Mouse (Mus musculus) frontal cortex, postnatal 10 days (tissue): ENCODE measurements at regions not wholly inside any gene's neighbourhood (a gene's known extent, or its start where the extent isn't known, plus 50 kb on each side); places are given as distances from the start of the nearest gene placed in this dataset.

Experiments
- DNase-seq, 2 experiments: peaks; one replicate each; pipeline ENCODE4 v3.0.0; 2022; ENCODE audit warnings: low spot score in 2 of 2, mixed read lengths in 1 of 2

GRCm38 (mm10) chr13:90584766-90585165 lies 320.4 kb downstream of the Atp6ap1l start:
- DNase-seq = no peak

DNA sequence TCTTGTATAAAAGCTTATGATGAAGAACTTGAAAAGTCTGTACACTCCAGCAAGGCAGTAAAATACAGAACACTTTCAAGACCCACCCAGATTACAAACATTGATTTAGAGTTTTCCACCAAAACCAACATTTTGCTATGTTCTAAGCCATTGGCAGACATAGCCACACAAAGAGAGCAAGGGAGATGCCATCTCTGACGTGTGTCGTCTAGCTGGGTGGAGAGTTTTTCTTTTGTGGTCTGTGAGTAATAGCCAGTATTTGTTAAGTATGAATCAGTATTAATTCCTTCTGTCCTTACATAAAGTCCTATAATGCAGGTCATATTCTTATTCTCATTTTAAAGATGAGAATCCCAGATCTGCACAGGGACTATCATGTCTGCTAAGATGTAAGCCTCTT lies 329.8 kb downstream of the Atp6ap1l start:
- DNase-seq = no peak

- no peak for DNase-seq
These were observed 332.6 kb downstream of the Atp6ap1l start for GRCm38 (mm10) chr13:90572580-90572979.

GRCm38 (mm10) chr13:90563183-90563840 lies 341.8 kb downstream of the Atp6ap1l start:
- no peak for DNase-seq

GRCm38 (mm10) chr13:90560095-90560494 lies 345.1 kb downstream of the Atp6ap1l start:
- no peak for DNase-seq

- no peak for DNase-seq
These were observed 345.7 kb downstream of the Atp6ap1l start for GRCm38 (mm10) chr13:90559481-90559880.

- no peak for DNase-seq
These were observed 354.0 kb downstream of the Atp6ap1l start for GRCm38 (mm10) chr13:90551166-90551565.

DNA sequence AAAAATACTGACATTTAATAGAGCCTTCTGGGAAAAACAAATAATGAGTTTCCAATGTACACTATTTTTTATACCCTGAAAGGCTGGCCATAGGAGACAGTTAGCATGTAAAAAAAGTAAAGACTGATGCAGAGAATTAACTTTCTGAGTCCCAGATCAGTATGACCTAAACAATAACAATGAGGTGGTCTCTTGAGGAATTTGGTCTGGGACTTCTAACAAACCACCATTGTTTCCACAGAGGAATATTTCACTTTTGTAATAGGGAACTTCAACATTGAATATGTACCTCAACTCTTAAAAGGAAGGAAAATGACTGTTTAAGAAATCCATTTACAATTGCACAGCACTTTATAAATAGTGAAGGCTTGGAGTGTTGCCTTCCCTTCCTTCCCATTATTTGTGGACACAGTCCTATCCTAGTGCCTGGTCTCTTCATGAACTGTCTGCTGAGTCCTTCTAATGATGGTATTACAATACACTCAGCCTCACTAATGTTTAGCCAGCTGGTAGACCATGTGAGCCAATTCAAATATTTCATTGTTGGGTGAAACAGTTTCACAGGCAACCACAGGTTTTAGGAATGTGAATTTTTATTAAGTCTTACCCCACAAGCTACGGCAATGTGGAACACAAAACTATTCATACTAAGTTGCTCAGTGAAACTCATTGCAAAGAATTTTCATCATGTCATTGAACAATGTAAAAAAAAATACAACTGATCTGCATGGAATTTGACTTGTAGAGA lies 358.7 kb downstream of the Atp6ap1l start:
- DNase-seq = no peak

DNA sequence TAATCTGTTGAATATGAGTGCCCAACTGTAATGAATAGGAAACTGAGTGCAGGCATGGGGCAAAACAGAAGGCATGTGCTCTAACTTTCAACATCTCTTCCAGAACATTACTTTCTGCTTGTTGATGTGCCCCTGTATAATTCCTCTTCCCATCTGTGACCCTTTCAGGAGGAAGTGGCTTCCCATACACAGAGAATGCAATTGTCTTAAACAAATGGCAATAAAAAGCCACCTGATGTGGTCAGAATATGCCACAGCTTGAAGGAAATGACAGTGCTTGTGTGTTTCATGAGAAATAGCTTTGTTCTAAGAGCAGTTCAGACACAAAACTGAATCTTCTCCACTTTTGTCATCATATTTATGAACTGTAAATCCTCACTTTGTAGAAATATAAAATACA lies 359.3 kb downstream of the Atp6ap1l start:
- DNase-seq = no peak

- DNase-seq = no peak
These were observed 367.6 kb downstream of the Atp6ap1l start for GRCm38 (mm10) chr13:90537525-90537924.

- no peak for DNase-seq
These were observed 378.2 kb downstream of the Atp6ap1l start for GRCm38 (mm10) chr13:90526998-90527397.

- no peak for DNase-seq
These were observed 379.4 kb downstream of the Atp6ap1l start for GRCm38 (mm10) chr13:90525801-90526200.

DNA sequence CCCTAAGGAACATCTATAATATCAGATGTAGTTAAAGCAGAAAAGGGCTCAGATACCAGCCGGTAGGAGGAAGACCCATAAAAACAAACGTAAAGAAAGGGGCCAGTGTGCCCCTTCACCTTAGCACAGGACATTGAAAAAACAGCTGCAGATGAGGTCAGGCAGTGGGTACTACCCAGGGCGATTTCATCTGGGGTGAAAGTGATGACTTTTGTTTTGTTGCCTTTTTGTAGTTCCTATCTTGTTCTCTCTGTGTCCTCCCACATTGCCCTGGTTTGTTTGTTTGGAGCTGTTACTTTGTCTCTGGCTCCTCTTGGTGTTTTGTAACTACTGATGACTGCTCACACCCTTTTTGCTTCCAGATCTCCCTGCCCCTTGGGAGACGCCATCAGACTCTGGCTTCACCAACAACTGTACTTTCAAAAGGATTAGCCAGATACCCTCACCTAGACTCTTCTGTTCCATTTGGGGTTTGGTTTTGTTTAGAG lies 383.4 kb downstream of the Atp6ap1l start:
- no peak for DNase-seq

GRCm38 (mm10) chr13:90520992-90521757 lies 384.0 kb downstream of the Atp6ap1l start:
- no peak for DNase-seq

DNA sequence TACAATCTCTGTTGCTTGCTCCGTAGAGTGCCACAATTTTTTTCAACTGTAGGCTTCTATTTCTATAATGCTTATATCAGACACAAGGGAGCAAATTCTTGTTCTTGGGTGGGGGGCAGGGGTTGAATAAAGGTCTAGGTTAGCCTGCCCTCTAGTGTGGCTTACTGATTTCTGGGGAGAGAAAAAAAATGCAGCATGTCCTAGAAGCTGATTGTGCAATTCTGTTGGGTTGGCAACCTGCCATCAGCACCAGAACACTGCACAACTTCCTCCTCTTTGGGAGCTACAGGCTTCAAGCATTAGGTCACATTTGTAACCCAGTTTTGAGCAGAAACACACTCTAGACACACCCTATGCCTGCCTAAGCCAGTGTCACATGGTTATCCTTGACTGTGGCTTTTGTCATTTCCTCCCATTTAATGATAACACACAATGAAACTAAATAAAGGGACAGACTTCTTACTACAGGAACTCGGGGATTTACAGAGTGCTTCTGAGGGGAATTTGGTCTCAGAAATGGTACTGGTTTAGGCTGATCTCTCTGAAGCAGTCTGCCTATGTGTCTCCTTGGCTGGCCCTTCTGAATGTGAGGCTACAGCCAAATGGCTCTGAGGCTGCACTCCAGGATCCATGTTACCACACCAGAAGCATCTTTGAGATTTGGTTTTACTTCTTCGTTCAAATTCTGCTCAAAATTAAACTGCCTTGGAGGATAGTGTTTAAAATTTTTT lies 389.2 kb downstream of the Atp6ap1l start:
- DNase-seq = peak; percentile 51 to 57

GRCm38 (mm10) chr13:90513867-90514266 lies 391.3 kb downstream of the Atp6ap1l start:
- no peak for DNase-seq

- no peak for DNase-seq
These were observed 392.3 kb downstream of the Atp6ap1l start for GRCm38 (mm10) chr13:90512786-90513401.

DNA sequence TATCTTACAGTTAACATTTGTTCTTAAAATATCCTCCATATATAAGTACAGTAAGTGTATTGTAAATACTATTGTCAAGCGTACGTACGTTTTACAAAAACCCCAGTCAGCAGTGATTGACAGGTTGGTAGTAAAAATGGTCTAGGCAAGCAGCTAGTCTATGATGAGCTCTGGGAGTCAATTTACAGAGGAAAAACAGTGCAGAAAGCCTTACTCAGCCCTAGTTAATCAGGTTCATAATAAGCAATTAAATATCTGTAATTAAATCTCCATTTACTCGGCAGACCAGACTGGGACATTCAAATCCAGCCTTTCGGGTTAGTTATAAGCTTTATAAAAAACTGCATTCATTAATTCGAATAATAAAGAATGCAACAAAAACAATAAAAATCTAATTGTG lies 394.7 kb downstream of the Atp6ap1l start:
- no peak for DNase-seq

- no peak for DNase-seq
These were observed 402.0 kb downstream of the Atp6ap1l start for GRCm38 (mm10) chr13:90503188-90503587.

DNA sequence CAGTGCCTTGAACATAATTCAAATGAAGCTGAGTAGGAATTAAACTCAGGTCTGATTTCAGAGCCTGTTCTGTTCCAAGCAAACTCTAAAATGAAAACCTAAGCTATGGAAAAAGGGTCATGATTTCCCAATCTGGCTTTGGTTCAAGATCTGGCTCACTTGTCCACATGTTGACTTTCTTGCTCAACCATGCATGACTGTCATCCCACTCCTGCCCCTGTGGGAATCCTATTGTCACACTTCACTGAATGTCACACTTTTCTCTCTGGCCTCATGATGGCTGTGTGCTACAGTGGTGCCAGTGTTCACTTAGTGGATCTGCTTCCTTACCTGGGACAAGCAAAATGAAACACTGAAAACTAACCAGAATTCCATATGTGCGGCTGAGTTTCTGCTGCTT lies 403.0 kb downstream of the Atp6ap1l start:
- DNase-seq = no peak

DNA sequence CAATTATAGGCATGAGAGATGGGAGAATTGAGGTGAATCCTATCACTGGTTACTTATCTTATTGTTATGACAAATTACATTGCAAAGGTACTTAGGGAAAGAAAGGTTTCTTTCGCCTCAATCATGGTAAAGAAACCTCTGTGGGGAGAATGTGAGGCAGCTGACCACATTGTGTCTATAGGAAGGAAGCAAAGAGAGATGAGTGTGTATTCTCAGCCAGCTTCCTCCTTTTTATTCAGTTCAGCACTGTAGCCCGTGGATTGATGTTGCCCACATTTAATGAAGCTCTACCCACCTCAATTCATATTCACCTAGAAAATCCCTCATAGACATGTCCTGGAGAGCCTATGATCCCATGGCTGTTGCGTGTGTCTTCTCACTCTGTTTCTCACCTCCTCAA lies 406.2 kb downstream of the Atp6ap1l start:
- no peak for DNase-seq
